Mouse (Mus musculus): ENCODE data around the gene Pdlim4.

- TF ChIP-seq CTCF (conservative IDR thresholded peaks at IDR 0.05; ENCODE audit: low read length) (no peak), NANOG (IDR thresholded peaks at IDR 0.05; ENCODE audit: borderline replicate concordance, low read length) (no peak), POU5F1 (IDR thresholded peaks at IDR 0.05; ENCODE audit: borderline replicate concordance, low read length) (no peak)
These were observed 7.3 kb upstream of the Pdlim4 start for GRCm38 (mm10) chr11:54076101-54076500.

All from E14TG2a.4 (cell line).